Mouse (Mus musculus) stomach, postnatal 0 days (tissue): ENCODE data around the gene Hspb11.

Experiments
- CTCF ChIP-seq: IDR thresholded peaks from 2 replicates; pipeline ENCODE4 v1.5.1; 2016; ENCODE audit warnings: antibody characterized with exemption, low read depth, mild to moderate bottlenecking, moderate library complexity
- EP300 ChIP-seq: optimal IDR thresholded peaks from 2 replicates; pipeline ENCODE3; 2016; ENCODE audit warnings: antibody characterized with exemption

DNA sequence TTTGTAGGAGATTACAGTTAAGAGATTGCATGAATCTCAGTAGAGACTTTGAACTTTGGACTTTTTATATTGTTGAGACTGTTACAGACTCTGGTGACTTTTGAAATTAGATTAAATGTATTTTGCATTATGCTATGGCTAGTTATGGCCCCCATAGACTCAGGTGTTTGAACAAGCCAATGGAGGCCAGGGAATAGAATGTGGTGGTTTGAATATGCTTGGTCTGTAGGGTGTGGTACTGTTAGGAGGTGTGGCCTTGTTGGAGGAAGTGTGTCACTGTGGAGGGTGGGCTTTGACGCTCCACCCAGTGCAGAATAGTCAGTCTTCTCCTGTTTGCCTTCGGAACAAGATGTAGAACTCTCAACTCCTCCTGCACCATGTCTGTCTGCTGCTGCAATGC lies 69.7 kb downstream of the Hspb11 start:
- TF ChIP-seq CTCF (no peak), EP300 (no peak)
